Mouse (Mus musculus): ENCODE measurements around the gene Lgmn. TPM values are rescaled to one million over a fixed set of nuclear protein-coding genes. Genes with fewer than 3 reads are reported as not detected.
A peak's percentile ranks its signal among the peaks of the same experiment; 100 is the strongest.

The Lgmn gene
- polyA plus RNA-seq, 1 experiment from 2014 or later: 84.7 TPM

GRCm38 (mm10) chr12:102460014-102460413, 20.4 kb upstream of the Lgmn start:
- no peaks in the 10 kb centered on the region for H3K27me3 ChIP-seq (ENCODE audit: control insufficient read depth, insufficient read depth, low read length)
- no peak overlapping the region for H3K4me2 ChIP-seq (replicated peaks; ENCODE audit: low read depth, low read length)
- no peak overlapping the region for H3K4me3 ChIP-seq (ENCODE audit: low read depth, low read length)
- H3K9ac ChIP-seq (replicated peaks; ENCODE audit: low read depth, low read length): no peak overlapping the region
- H3K9me3 ChIP-seq (ENCODE audit: control insufficient read depth, low read depth, low read length): no peaks in the 10 kb centered on the region
- WGBS: 61% methylated on average over 5 of the region's 5 CpGs
- H3K36me3 ChIP-seq (ENCODE audit: control insufficient read depth, insufficient read depth, low read length): no peaks in the 10 kb centered on the region
- no peaks in the 10 kb centered on the region for H3K4me1 ChIP-seq (ENCODE audit: control insufficient read depth, insufficient read depth, low read length)
- ATAC-seq (ENCODE audit: insufficient number of reproducible peaks, insufficient read depth, low FRiP score, low read depth): no peak
- no peak overlapping the region for H3K27ac ChIP-seq (ENCODE audit: low read length)

- no peak for ATAC-seq (ENCODE audit: insufficient number of reproducible peaks, insufficient read depth, low FRiP score, low read depth)
- Histone ChIP-seq H3K9me3 (ENCODE audit: control insufficient read depth, low read depth, low read length) (no peaks in the 10 kb centered on the region), H3K27ac (ENCODE audit: low read length) (no peak overlapping the region), H3K4me2 (replicated peaks; ENCODE audit: low read depth, low read length) (no peak overlapping the region), H3K4me1 (ENCODE audit: control insufficient read depth, insufficient read depth, low read length) (no peaks in the 10 kb centered on the region), H3K27me3 (ENCODE audit: control insufficient read depth, insufficient read depth, low read length) (no peaks in the 10 kb centered on the region), H3K36me3 (ENCODE audit: control insufficient read depth, insufficient read depth, low read length) (no peaks in the 10 kb centered on the region), H3K4me3 (ENCODE audit: low read depth, low read length) (no peak overlapping the region), H3K9ac (replicated peaks; ENCODE audit: low read depth, low read length) (no peak overlapping the region)
- 46% methylated on average over 7 of the region's 7 CpGs for WGBS
Measured at GRCm38 (mm10) chr12:102456467-102457193, 17.0 kb upstream of the Lgmn start.

DNA sequence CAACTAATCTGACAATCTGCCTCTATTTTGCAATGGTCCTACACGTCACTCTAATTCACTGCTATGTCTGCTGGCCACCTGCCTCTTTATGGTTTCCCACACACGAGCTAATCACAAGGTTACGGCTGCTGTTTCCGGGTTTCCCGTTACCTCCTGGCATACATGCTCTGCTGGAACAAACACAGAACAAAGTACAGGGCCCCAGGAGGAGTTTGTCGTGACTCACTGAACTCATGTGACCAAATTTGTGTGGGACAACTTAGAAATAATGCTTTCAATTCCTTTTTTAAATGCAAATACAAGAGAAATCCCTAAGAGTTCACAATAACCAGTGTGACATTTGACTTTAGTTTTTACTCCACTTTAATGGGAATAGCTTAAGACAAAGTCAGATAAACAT, 14.0 kb upstream of the Lgmn start:
- Histone ChIP-seq H3K36me3 (ENCODE audit: control insufficient read depth, insufficient read depth, low read length) (no peaks in the 10 kb centered on the region), H3K4me3 (ENCODE audit: low read depth, low read length) (no peak overlapping the region), H3K27ac (ENCODE audit: low read length) (no peak overlapping the region), H3K4me2 (replicated peaks; ENCODE audit: low read depth, low read length) (no peak overlapping the region), H3K27me3 (ENCODE audit: control insufficient read depth, insufficient read depth, low read length) (no peaks in the 10 kb centered on the region), H3K9ac (replicated peaks; ENCODE audit: low read depth, low read length) (no peak overlapping the region), H3K4me1 (ENCODE audit: control insufficient read depth, insufficient read depth, low read length) (peaks cover 3% of the 10 kb centered on the region; the same call in 1 of the 2 replicates), H3K9me3 (ENCODE audit: control insufficient read depth, low read depth, low read length) (no peaks in the 10 kb centered on the region)
- WGBS: 61% methylated on average over 6 of the region's 6 CpGs
- no peak for ATAC-seq (ENCODE audit: insufficient number of reproducible peaks, insufficient read depth, low FRiP score, low read depth)

- WGBS: 83% methylated on average over 8 of the region's 8 CpGs
- no peak overlapping the region for H3K4me2 ChIP-seq (replicated peaks; ENCODE audit: low read depth, low read length)
- H3K36me3 ChIP-seq (ENCODE audit: control insufficient read depth, insufficient read depth, low read length): no peaks in the 10 kb centered on the region
- peaks cover 3% of the 10 kb centered on the region; the same call in 1 of the 2 replicates for H3K4me1 ChIP-seq (ENCODE audit: control insufficient read depth, insufficient read depth, low read length)
- no peaks in the 10 kb centered on the region for H3K9me3 ChIP-seq (ENCODE audit: control insufficient read depth, low read depth, low read length)
- H3K27me3 ChIP-seq (ENCODE audit: control insufficient read depth, insufficient read depth, low read length): no peaks in the 10 kb centered on the region
- no peak overlapping the region for H3K9ac ChIP-seq (replicated peaks; ENCODE audit: low read depth, low read length)
- no peak overlapping the region for H3K4me3 ChIP-seq (ENCODE audit: low read depth, low read length)
- H3K27ac ChIP-seq (ENCODE audit: low read length): no peak overlapping the region; the same call in 1 of the 2 replicates
- no peak for ATAC-seq (ENCODE audit: insufficient number of reproducible peaks, insufficient read depth, low FRiP score, low read depth)
Measured at GRCm38 (mm10) chr12:102451126-102451851, 11.7 kb upstream of the Lgmn start.

DNA sequence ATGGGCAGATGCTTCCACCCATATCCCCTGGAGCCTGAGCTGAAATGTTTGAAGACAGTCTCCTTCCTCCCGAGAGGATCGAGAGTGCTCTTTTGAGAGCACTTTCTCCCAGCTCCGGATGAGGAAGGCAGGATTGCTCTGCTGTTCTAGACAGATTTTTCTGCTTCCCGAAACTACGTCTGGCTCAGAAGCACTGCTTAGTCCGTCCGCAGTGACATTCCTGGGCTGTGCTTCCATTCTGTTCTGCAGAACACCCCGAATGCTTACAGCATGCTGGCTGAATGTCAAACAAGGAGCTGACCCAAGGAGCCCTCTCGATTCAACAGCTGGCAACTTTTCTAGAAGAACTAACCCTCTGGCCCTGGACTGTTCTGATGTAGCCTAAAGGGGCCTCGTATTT, 10.8 kb upstream of the Lgmn start:
- no peak overlapping the region for H3K9ac ChIP-seq (replicated peaks; ENCODE audit: low read depth, low read length)
- no peak overlapping the region for H3K4me2 ChIP-seq (replicated peaks; ENCODE audit: low read depth, low read length)
- H3K27me3 ChIP-seq (ENCODE audit: control insufficient read depth, insufficient read depth, low read length): no peaks in the 10 kb centered on the region
- H3K4me3 ChIP-seq (ENCODE audit: low read depth, low read length): no peak overlapping the region
- peaks cover 3% of the 10 kb centered on the region; the same call in 1 of the 2 replicates for H3K4me1 ChIP-seq (ENCODE audit: control insufficient read depth, insufficient read depth, low read length)
- H3K9me3 ChIP-seq (ENCODE audit: control insufficient read depth, low read depth, low read length): no peaks in the 10 kb centered on the region
- no peaks in the 10 kb centered on the region for H3K36me3 ChIP-seq (ENCODE audit: control insufficient read depth, insufficient read depth, low read length)
- peak overlapping the region; percentile 33; the same call in 1 of the 2 replicates for H3K27ac ChIP-seq (ENCODE audit: low read length)
- ATAC-seq (ENCODE audit: insufficient number of reproducible peaks, insufficient read depth, low FRiP score, low read depth): no peak
- WGBS: 40% methylated on average over 10 of the region's 10 CpGs

DNA sequence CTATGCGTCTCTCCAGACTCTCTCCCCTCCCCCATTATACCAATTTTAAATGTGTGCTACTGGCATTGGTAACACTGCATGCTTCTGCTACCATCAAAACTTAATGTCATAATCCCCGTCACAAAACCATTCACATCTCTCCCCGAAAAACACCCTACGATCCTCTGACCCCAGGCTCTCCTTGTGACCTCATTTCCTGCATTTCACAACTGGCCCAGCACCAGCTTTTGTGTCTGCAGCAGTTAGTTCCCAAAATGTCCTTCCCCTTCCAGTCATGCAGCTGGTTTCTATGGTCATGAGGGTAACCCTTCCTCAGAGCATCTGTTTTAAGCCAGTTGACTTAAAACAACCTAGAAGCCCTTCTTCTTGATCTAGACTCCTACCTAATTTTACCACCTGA, 5.8 kb upstream of the Lgmn start:
- 69% methylated on average over 4 of the region's 4 CpGs for WGBS

DNA sequence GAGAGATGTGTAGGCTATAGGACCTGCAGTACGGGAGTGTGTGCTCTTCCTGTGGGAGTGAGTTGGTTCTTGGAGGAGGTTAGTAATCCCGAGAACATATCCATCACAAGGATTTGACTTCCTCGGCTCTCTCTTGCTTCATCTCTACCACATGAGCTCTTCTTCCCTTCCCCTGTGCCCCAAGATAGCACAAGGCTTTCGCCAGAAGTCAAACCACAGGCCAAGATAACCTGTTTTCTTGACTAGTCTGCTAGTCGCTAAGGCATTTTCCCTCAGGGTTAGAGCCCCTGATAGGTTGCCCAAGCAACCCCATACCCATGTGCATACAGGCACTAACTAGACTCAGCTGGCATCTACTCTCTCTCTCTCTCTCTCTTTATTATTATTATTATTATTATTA, 4.1 kb upstream of the Lgmn start:
- Histone ChIP-seq H3K4me2 (replicated peaks; ENCODE audit: low read depth, low read length) (no peak overlapping the region), H3K9me3 (ENCODE audit: control insufficient read depth, low read depth, low read length) (no peaks in the 10 kb centered on the region), H3K27me3 (ENCODE audit: control insufficient read depth, insufficient read depth, low read length) (no peaks in the 10 kb centered on the region), H3K36me3 (ENCODE audit: control insufficient read depth, insufficient read depth, low read length) (no peaks in the 10 kb centered on the region), H3K4me1 (ENCODE audit: control insufficient read depth, insufficient read depth, low read length) (no peaks in the 10 kb centered on the region), H3K9ac (replicated peaks; ENCODE audit: low read depth, low read length) (no peak overlapping the region), H3K27ac (ENCODE audit: low read length) (no peak overlapping the region), H3K4me3 (ENCODE audit: low read depth, low read length) (no peak overlapping the region)
- ATAC-seq (ENCODE audit: insufficient number of reproducible peaks, insufficient read depth, low FRiP score, low read depth): no peak
- 82% methylated on average over 5 of the region's 5 CpGs for WGBS

More for the DNA sequence above, 5.8 kb upstream of the Lgmn start:
- Histone ChIP-seq H3K4me3 (ENCODE audit: low read depth, low read length) (no peak overlapping the region), H3K4me2 (replicated peaks; ENCODE audit: low read depth, low read length) (no peak overlapping the region), H3K27ac (ENCODE audit: low read length) (no peak overlapping the region), H3K36me3 (ENCODE audit: control insufficient read depth, insufficient read depth, low read length) (no peaks in the 10 kb centered on the region), H3K9ac (replicated peaks; ENCODE audit: low read depth, low read length) (no peak overlapping the region), H3K27me3 (ENCODE audit: control insufficient read depth, insufficient read depth, low read length) (no peaks in the 10 kb centered on the region), H3K9me3 (ENCODE audit: control insufficient read depth, low read depth, low read length) (no peaks in the 10 kb centered on the region), H3K4me1 (ENCODE audit: control insufficient read depth, insufficient read depth, low read length) (no peaks in the 10 kb centered on the region)
- no peak for ATAC-seq (ENCODE audit: insufficient number of reproducible peaks, insufficient read depth, low FRiP score, low read depth)

DNA sequence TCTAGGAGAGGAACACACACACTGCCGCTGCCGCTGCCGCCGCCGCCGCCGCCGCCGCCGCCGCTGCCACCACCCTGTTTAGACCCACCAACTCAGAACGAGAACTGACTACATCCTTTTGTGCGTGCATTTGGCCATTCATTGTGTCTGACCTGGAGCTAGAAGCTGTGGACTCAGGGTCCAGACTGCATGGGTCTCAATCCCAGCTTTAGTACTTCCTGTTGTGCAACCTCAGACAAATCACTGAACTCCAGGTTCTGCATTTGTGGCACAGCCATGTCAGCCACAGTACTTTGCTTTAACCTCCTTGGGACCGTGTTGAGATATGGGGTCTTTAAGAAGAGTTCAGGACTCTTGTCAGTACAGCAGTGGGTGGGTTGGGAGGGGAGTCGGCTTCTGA, 3.0 kb upstream of the Lgmn start:
- H3K27ac ChIP-seq (ENCODE audit: low read length): no peak overlapping the region
- no peaks in the 10 kb centered on the region for H3K27me3 ChIP-seq (ENCODE audit: control insufficient read depth, insufficient read depth, low read length)
- no peak overlapping the region for H3K4me3 ChIP-seq (ENCODE audit: low read depth, low read length)
- H3K4me1 ChIP-seq (ENCODE audit: control insufficient read depth, insufficient read depth, low read length): no peaks in the 10 kb centered on the region
- no peaks in the 10 kb centered on the region for H3K9me3 ChIP-seq (ENCODE audit: control insufficient read depth, low read depth, low read length)
- no peak for ATAC-seq (ENCODE audit: insufficient number of reproducible peaks, insufficient read depth, low FRiP score, low read depth)
- no peak overlapping the region for H3K4me2 ChIP-seq (replicated peaks; ENCODE audit: low read depth, low read length)
- H3K9ac ChIP-seq (replicated peaks; ENCODE audit: low read depth, low read length): no peak overlapping the region
- 90% methylated on average over 15 of the region's 15 CpGs for WGBS
- H3K36me3 ChIP-seq (ENCODE audit: control insufficient read depth, insufficient read depth, low read length): no peaks in the 10 kb centered on the region

All from stomach, embryonic 14.5 days (tissue).